Mouse (Mus musculus): Measurements from ENCODE around the gene Nav1. TPM values are rescaled to one million over a fixed set of nuclear protein-coding genes. Genes with fewer than 3 reads are reported as not detected.
A peak's percentile ranks its signal among the peaks of the same experiment; 100 is the strongest.
"Not testable (repeated sequence)": the region's sequence is repeated elsewhere in the genome, so short reads cannot be mapped to it uniquely, and the experiment has no call there.

Nav1 gene
- polyA plus RNA-seq, 1 experiment from 2014 or later = 18.3 TPM

DNA sequence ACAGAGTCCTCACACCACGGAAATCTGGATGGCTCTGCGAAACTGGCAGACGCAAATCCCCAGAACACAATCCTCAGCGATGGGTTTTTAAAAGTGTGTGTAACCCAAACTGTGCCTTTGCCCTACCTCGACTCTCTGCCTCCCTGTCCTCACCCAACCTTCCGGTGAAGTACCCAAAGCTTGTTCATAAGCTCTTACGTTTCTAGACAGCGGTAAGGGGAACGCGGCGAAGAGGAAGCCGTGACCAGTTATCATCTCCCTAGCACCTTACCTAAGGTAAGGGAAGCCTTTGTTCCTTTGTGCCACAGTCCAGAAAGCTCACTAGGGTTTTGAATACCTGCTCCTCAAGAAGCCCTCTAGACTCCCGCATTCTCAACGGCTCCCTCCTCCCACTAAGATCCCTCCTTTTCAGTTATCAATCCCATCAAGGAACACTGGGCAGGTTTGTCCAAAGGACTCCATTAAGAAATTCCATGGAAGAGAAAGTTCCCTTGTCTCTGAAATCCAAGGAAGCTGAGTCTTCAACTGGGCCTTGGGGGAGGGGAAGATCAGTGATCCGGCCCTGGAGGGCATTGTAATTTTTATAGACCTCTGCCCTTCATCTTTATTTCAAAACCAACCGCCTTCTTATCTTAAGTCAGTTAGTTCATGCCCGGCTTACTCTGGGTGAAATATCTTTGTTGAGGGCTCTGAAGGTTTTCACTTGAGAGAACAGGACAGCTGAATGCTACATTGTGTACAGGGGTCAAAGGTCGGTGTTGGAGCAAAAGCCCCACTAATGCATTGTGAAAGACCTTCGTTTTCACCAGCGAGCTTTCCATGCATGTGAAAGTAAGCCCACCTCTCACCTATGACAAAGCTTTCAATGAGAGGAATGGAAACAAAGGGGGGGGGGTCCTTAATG is 108.4 kb downstream of the Nav1 start:
- peaks cover 49% of the 10 kb centered on the region for H3K4me1 ChIP-seq
- peak overlapping the region; percentile 40; the same call in 1 of the 2 replicates for H3K27ac ChIP-seq
- DNase-seq (ENCODE audit: low spot score) = no peak

DNA sequence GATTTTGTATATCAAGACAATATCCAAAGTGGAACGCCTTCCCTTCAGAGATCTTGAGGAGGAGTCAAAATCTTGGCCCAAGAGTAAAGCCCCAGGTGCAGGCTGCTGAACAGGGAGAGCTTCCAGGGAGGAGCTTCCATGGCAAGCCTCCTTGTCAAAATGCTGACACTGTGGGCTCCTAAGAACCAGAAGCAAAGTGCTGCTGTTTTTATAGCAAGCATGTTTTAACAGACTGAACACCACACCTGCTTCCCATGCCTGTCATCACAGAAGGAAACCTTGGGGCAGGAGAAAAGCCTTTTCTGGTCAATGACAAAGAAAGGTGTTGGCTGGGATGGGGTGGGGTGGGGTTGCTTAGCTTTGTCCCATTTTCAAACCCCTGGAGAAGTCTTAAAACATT is 112.0 kb downstream of the Nav1 start:
- H3K27me3 ChIP-seq (ENCODE audit: low read depth, poor library complexity, severe bottlenecking) = no peaks in the 10 kb centered on the region
- 95% methylated on average over 1 of the region's 1 CpGs for WGBS
- H3K36me3 ChIP-seq = no peaks in the 10 kb centered on the region
- peaks cover 67% of the 10 kb centered on the region for H3K4me1 ChIP-seq
- no peak for DNase-seq (ENCODE audit: low spot score)
- H3K9me3 ChIP-seq (replicated peaks) = no peaks in the 10 kb centered on the region
- no peak overlapping the region for H3K27ac ChIP-seq
- H3K4me3 ChIP-seq = no peak overlapping the region

More for the DNA sequence above, 108.4 kb downstream of the Nav1 start:
- 86% methylated on average over 20 of the region's 20 CpGs for WGBS
- no peaks in the 10 kb centered on the region for H3K27me3 ChIP-seq (ENCODE audit: low read depth, poor library complexity, severe bottlenecking)
- H3K9me3 ChIP-seq (replicated peaks) = no peaks in the 10 kb centered on the region
- H3K4me3 ChIP-seq = no peak overlapping the region
- H3K36me3 ChIP-seq = no peaks in the 10 kb centered on the region

DNA sequence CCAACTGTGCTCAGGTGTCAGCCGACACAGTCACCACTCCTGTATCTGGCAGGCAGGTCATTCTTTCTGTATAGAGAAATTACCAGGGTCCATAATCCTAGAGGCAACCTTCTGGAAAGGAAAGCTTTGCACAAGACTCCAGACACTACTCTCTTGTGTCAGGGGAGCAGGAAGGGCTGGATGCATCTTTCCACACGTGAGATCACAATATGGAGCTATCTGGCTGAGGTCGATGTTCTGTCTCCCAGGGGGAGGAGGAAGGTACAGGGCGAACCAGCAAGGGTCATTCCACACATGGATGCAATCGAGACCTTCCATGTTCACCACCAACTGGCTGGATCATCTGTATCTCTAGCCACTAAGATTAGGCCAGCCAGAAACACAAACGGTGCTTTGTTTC is 113.2 kb downstream of the Nav1 start:
- no peaks in the 10 kb centered on the region for H3K9me3 ChIP-seq (replicated peaks)
- no peak overlapping the region for H3K27ac ChIP-seq
- H3K4me3 ChIP-seq = no peak overlapping the region
- no peak for DNase-seq (ENCODE audit: low spot score)
- no peaks in the 10 kb centered on the region for H3K36me3 ChIP-seq
- H3K4me1 ChIP-seq = peaks cover 69% of the 10 kb centered on the region
- 87% methylated on average over 6 of the region's 6 CpGs for WGBS
- no peaks in the 10 kb centered on the region for H3K27me3 ChIP-seq (ENCODE audit: low read depth, poor library complexity, severe bottlenecking)

DNA sequence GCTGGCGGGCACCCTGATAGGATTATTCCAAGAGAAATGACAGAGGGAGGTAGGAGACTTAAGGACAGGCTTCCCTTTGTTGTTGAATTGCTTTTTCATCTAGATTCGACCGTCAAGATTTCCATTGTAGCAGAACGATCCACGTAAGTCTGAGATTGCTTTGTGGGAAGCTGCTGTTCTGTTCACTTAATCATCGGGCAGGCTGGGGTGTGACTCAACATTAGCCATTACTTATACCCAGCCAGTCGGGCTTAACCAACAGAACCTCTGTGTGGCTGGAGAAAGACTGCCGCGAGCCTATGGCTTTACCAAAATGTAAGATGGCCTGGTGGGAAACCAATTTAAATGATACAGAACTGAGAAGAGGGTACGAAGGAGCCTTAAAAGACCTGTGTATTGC is 114.7 kb downstream of the Nav1 start:
- DNase-seq (ENCODE audit: low spot score) = no peak
- Histone ChIP-seq H3K27me3 (ENCODE audit: low read depth, poor library complexity, severe bottlenecking) (no peaks in the 10 kb centered on the region), H3K4me1 (peaks cover 75% of the 10 kb centered on the region), H3K4me3 (no peak overlapping the region), H3K36me3 (no peaks in the 10 kb centered on the region), H3K9me3 (replicated peaks) (no peaks in the 10 kb centered on the region), H3K27ac (no peak overlapping the region)
- 83% methylated on average over 10 of the region's 10 CpGs for WGBS

DNA sequence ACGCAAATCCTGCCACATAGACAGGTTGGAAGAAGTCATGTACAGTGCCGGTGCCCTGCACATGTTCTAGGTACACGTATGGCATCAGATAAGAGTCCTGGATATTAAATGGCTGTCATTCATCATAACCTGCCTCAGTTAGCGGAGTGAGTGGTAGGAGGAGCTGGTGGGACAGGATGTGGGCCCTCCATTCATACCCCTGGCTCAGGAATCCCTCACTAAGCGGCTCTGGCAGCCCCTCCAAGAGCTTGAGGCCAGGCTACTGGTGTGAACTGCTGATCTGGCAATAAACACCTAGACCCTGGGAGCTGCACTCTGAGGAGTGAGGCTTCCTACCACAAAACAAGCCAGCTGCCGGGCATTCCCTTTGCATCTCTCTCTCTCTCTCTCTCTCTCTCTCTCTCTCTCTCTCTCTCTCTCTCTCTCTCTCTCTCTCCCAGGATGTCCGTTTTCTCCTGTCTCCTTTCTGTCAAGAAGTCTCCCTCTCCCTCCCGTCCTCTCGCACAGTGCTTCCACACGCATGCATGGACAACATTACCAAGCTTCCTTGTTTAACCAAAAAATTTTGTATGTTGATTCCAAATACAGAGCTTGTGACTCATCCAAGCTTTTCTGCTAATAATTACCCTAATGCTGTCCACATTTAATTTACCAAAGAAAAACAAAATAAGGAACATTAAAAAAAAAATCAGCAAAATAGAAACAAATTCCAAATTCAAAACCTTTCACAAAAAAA is 116.0 kb downstream of the Nav1 start:
- WGBS = 54% methylated on average over 10 of the region's 10 CpGs
- peak overlapping the region; percentile 59; the same call in 1 of the 2 replicates for H3K27ac ChIP-seq

DNA sequence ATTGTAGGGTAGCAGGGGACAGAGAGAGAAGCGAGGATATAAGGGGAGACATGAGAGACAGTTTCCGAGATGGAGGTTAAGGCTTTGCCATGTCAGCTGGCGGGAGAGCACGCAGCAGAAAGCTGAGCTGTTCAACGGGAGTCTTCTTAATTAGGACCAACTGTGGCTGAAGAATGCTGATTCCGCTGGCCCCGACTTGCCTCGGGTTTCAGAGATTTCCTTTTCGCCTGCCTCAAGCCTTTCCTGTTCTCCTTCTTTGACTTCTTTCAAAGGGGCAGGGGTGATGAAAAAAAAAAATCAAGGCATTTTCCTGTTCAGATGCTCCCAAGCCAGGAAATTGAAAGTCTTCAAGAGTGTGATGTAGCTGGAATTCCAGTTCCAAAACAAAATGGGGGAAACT is 118.2 kb downstream of the Nav1 start:
- DNase-seq (ENCODE audit: low spot score) = peak; percentile 64
- H3K4me1 ChIP-seq = peaks cover 74% of the 10 kb centered on the region
- 3% methylated on average over 9 of the region's 9 CpGs for WGBS
- H3K27me3 ChIP-seq (ENCODE audit: low read depth, poor library complexity, severe bottlenecking) = no peaks in the 10 kb centered on the region
- peak overlapping the region; percentile 13; the same call in 1 of the 2 replicates for H3K4me3 ChIP-seq
- H3K36me3 ChIP-seq = peaks cover 2% of the 10 kb centered on the region; the same call in 1 of the 2 replicates
- H3K9me3 ChIP-seq (replicated peaks) = no peaks in the 10 kb centered on the region
- peak overlapping the region; percentile 77 for H3K27ac ChIP-seq

More for the DNA sequence above, 116.0 kb downstream of the Nav1 start:
- no peaks in the 10 kb centered on the region for H3K36me3 ChIP-seq
- 0 out of 2 replicates have a peak overlapping the region, but pooled peaks have one; percentile 4 for H3K4me3 ChIP-seq
- H3K9me3 ChIP-seq (replicated peaks) = no peaks in the 10 kb centered on the region
- peaks cover 79% of the 10 kb centered on the region for H3K4me1 ChIP-seq
- DNase-seq (ENCODE audit: low spot score) = peak; percentile 56
- H3K27me3 ChIP-seq (ENCODE audit: low read depth, poor library complexity, severe bottlenecking) = no peaks in the 10 kb centered on the region

DNA sequence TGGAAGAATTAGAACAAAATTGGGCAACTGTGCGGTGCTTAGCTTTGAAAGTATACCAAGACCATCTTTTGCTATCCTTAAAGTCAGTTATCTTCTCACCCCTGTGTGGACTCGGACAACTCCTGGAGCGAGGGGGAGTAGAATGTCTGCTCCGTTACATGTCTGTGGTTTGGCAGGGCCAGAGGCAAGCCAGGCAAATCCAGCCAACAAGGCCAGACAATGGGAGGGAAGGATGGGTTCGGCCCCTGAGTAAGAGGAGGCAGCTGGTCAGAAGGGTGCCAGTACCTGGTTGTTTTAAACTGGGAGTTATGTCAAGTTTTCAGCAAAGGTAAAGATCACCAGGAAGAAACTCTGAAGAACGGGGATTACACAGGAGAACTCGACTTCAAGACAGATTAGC is 121.9 kb downstream of the Nav1 start:
- peaks cover 17% of the 10 kb centered on the region for H3K36me3 ChIP-seq
- no peak overlapping the region for H3K4me3 ChIP-seq
- H3K27ac ChIP-seq = no peak overlapping the region
- peaks cover 47% of the 10 kb centered on the region for H3K4me1 ChIP-seq
- no peaks in the 10 kb centered on the region for H3K9me3 ChIP-seq (replicated peaks)
- no peaks in the 10 kb centered on the region for H3K27me3 ChIP-seq (ENCODE audit: low read depth, poor library complexity, severe bottlenecking)
- WGBS = 90% methylated on average over 7 of the region's 7 CpGs
- no peak for DNase-seq (ENCODE audit: low spot score)

DNA sequence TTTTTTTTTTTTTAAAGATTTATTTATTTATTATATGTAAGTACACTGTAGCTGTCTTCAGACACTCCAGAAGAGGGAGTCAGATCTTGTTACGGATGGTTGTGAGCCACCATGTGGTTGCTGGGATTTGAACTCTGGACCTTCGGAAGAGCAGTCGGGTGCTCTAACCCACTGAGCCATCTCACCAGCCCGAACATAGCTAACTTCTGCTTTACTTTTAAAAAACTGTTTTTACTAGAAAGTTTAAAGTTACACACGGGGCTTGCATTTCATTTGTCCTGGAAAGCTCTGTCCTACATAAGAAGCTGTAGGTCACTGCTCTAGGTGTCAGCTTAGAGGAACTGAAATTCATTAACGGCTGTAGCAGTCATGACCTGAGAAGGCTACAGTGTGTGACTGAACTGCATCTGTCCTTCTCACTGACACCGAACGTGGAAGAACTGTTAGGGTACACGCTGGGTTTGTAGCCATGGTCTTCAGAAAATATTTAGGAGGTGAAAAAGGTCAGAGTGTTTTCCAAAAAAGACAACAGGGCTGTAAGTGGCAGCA is 122.5 kb downstream of the Nav1 start:
- DNase-seq (ENCODE audit: low spot score); H3K9me3 ChIP-seq (replicated peaks); H3K4me3 ChIP-seq; H3K27me3 ChIP-seq (ENCODE audit: low read depth, poor library complexity, severe bottlenecking); H3K27ac ChIP-seq: not testable (repeated sequence)
- H3K36me3 ChIP-seq = peaks cover 17% of the 10 kb centered on the region
- 86% methylated on average over 9 of the region's 9 CpGs for WGBS
- peaks cover 41% of the 10 kb centered on the region for H3K4me1 ChIP-seq

DNA sequence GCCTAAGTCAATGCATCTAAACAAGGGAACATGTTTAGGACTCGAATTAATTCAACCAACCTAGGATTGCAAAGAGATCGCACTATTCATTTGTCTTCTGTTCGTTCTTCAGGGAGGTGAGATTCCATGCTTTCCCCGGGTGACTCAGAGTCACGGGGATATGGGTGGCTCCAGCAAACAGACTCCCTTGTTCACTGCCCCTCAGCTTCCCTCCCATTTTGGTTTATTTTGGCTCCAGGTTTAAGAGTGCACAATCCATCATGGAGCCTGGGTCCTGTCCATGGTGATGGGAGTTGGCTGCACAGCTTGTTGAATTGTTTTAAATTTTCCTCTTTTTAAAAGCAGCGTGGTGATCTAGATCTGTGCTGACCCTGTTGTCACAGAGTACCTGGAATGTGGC is 123.1 kb downstream of the Nav1 start:
- no peak for DNase-seq (ENCODE audit: low spot score)
- 97% methylated on average over 6 of the region's 6 CpGs for WGBS
- no peak overlapping the region for H3K4me3 ChIP-seq
- H3K9me3 ChIP-seq (replicated peaks) = no peaks in the 10 kb centered on the region
- no peak overlapping the region for H3K27ac ChIP-seq
- H3K36me3 ChIP-seq = peaks cover 17% of the 10 kb centered on the region
- peaks cover 36% of the 10 kb centered on the region for H3K4me1 ChIP-seq
- H3K27me3 ChIP-seq (ENCODE audit: low read depth, poor library complexity, severe bottlenecking) = no peaks in the 10 kb centered on the region

DNA sequence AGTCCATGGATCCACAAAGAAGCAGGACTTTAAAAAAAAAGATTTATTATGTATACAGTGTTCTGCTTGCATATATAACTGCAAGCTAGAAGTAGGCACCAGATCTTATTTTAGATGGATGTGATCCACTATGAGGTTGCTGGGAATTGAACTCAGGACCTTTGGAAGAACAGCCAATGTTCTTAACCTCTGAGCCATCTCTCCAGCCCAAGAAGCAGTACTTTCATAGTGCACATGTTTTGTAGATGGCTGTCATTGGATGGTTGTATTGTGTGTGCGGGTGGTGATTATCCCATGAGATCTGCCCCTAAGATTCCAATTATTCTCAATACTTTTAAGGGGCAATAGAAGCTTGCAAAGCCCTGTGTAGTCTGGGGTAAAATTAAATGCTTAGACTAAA is 124.4 kb downstream of the Nav1 start:
- WGBS = 98% methylated on average over 1 of the region's 1 CpGs
- no peak for DNase-seq (ENCODE audit: low spot score)
- peaks cover 28% of the 10 kb centered on the region for H3K4me1 ChIP-seq
- H3K9me3 ChIP-seq (replicated peaks) = no peaks in the 10 kb centered on the region
- H3K27me3 ChIP-seq (ENCODE audit: low read depth, poor library complexity, severe bottlenecking) = no peaks in the 10 kb centered on the region
- peaks cover 21% of the 10 kb centered on the region for H3K36me3 ChIP-seq
- H3K4me3 ChIP-seq = no peak overlapping the region
- H3K27ac ChIP-seq = no peak overlapping the region

DNA sequence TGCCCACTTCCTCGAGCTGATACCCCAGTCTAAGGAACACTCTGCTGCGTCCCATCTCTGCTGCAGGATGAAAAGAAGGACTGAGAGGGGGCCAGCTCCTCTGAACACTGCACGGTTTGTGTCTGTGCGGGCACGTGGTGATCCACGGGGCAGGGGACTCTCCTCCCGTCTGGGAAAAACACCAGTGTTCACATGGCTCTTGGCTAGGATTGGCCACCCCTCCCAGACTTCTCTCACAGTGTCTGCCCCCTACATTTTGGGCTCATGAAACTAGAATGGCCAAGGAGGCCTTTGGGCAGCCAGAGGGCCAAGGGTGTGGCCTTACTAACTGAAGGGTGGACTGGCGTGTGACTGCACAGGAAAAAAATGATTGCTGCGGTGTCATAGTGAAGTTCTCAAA is 125.4 kb downstream of the Nav1 start:
- no peak for DNase-seq (ENCODE audit: low spot score)
- Histone ChIP-seq H3K36me3 (peaks cover 24% of the 10 kb centered on the region), H3K4me3 (no peak overlapping the region), H3K27ac (no peak overlapping the region), H3K9me3 (replicated peaks) (no peaks in the 10 kb centered on the region), H3K27me3 (ENCODE audit: low read depth, poor library complexity, severe bottlenecking) (no peaks in the 10 kb centered on the region), H3K4me1 (peaks cover 21% of the 10 kb centered on the region)
- 93% methylated on average over 9 of the region's 9 CpGs for WGBS

DNA sequence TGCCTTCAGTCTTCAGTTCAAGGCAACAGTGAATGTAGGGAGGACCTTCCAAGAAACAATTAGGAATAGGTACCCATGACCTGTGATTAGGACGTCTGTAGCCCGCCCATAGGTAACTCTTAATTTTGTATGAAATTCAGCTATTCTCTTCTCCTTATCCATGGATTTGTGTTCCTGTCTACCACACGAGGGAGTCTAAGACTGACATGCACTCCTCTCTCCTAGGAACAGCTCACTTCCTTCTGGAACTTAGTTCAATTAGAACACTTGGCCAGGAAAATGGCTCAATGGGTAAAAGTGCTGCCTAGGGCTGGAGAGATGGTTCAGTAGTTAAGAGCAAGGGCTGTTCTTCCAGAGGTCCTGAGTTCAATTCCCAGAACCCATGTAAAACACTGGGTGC is 126.3 kb downstream of the Nav1 start:
- Histone ChIP-seq H3K4me3 (no peak overlapping the region), H3K9me3 (replicated peaks) (no peaks in the 10 kb centered on the region), H3K27me3 (ENCODE audit: low read depth, poor library complexity, severe bottlenecking) (no peaks in the 10 kb centered on the region), H3K4me1 (0 out of 2 replicates have a peak, but pooled peaks cover 15% of the 10 kb centered on the region), H3K27ac (no peak overlapping the region), H3K36me3 (peaks cover 24% of the 10 kb centered on the region)
- DNase-seq (ENCODE audit: low spot score) = no peak
- WGBS = 86% methylated on average over 3 of the region's 3 CpGs

DNA sequence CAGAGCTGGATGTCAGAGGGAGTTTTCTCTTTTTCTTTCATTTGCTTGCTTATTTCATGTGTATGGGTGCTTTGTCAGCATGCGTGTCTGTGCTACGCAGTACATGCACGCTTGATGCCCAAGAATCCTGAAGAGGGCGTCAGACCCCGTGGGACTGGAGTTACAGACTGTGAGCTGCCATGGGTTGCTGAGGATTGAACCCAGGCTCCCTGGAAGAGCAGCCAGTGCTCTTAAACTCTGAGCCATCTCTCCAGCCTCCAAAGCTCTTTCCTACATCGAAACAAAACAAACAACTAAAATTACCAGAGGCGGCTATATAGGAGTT is 131.6 kb downstream of the Nav1 start:
- WGBS = 91% methylated on average over 7 of the region's 7 CpGs
- no peaks in the 10 kb centered on the region for H3K9me3 ChIP-seq (replicated peaks)
- no peaks in the 10 kb centered on the region for H3K27me3 ChIP-seq (ENCODE audit: low read depth, poor library complexity, severe bottlenecking)
- no peak overlapping the region for H3K4me3 ChIP-seq
- peak overlapping the region; percentile 44 for H3K27ac ChIP-seq
- H3K36me3 ChIP-seq = peaks cover 30% of the 10 kb centered on the region
- DNase-seq (ENCODE audit: low spot score) = no peak
- H3K4me1 ChIP-seq = peaks cover 22% of the 10 kb centered on the region

All from limb, embryonic 10.5 days (tissue).